Mouse (Mus musculus) C2C12 (cell line): ENCODE results near the gene Rock2.

Source experiments
- CTCF ChIP-seq: IDR thresholded peaks from one replicate; pipeline ENCODE4 v1.5.1; 2011; ENCODE audit not compliant: control insufficient read depth, insufficient read depth, insufficient read length
- MYOD1 ChIP-seq: IDR thresholded peaks from one replicate; pipeline ENCODE4 v1.6.1; 2011; ENCODE audit warnings: low read depth; ENCODE audit not compliant: control insufficient read depth, insufficient read length

- TF ChIP-seq CTCF (no peak), MYOD1 (no peak)
Measured at GRCm38 (mm10) chr12:16991376-16991775, 96.7 kb downstream of the Rock2 start.
